Mouse (Mus musculus) forebrain, embryonic 15.5 days (tissue): ENCODE data around the gene Tle2. TPM values are rescaled to one million over a fixed set of nuclear protein-coding genes. Genes with fewer than 3 reads are reported as not detected.
A peak's percentile ranks its signal among the peaks of the same experiment; 100 is the strongest.

Source experiments
- ATAC-seq: fragments of 200-750 bp; cut with Nextera tagmentation; replicated peaks from 2 replicates; pipeline ENCODE4 v1.8.0; 2017; ENCODE audit warnings: mild to moderate bottlenecking, moderate TSS enrichment, moderate library complexity
- H3K27ac ChIP-seq: fragments of 300-500 bp; sonication (generic); replicated peaks from 2 replicates; pipeline ENCODE4 v1.5.1; 2015; ENCODE audit warnings: mild to moderate bottlenecking, inconsistent platforms
- H3K27me3 ChIP-seq: fragments of 300-500 bp; sonication (generic); 2 replicates; pipeline ENCODE4 v1.6.1; 2015; ENCODE audit warnings: inconsistent platforms
- H3K36me3 ChIP-seq: fragments of 300-500 bp; sonication (generic); 2 replicates; pipeline ENCODE4 v1.6.1; 2015; ENCODE audit warnings: mild to moderate bottlenecking, inconsistent platforms
- H3K4me1 ChIP-seq: fragments of 300-500 bp; sonication (generic); 2 replicates; pipeline ENCODE4 v1.6.1; 2015; ENCODE audit warnings: inconsistent platforms
- H3K4me2 ChIP-seq: fragments of 300-500 bp; sonication (generic); replicated peaks from 2 replicates; pipeline ENCODE4 v1.6.1; 2015; ENCODE audit warnings: mild to moderate bottlenecking, inconsistent platforms
- H3K4me3 ChIP-seq: fragments of 300-500 bp; sonication (generic); 2 replicates; pipeline ENCODE4 v1.5.1; 2015; ENCODE audit warnings: mild to moderate bottlenecking, inconsistent platforms
- H3K9ac ChIP-seq: fragments of 300-500 bp; sonication (generic); replicated peaks from 2 replicates; pipeline ENCODE4 v1.6.1; 2015; ENCODE audit warnings: mild to moderate bottlenecking, inconsistent platforms
- H3K9me3 ChIP-seq: fragments of 300-500 bp; sonication (generic); 2 replicates; pipeline ENCODE4 v1.6.1; 2016; ENCODE audit warnings: inconsistent platforms
- WGBS: fragments of 180-500 bp; shearing (Covaris S2); methylation state at CpG from one replicate; pipeline ENCODE4 v1.1.7; 2015; ENCODE audit warnings: mixed read lengths; 5-methylcytosine and 5-hydroxymethylcytosine counted together
- polyA plus RNA-seq: library from polyadenylated mRNA; unstranded; fragments of >200 nt; fragmentation: Nextera tagmentation; extraction: Ambion mirVana; gene quantifications from 2 replicates; pipeline ENCODE4 v1.2.1, GENCODE M21; 2015

The Tle2 gene
- polyA plus RNA-seq, 1 experiment from 2014 or later = 28.0 TPM

- 0% methylated on average over 9 of the region's 11 CpGs for WGBS
- H3K4me3 ChIP-seq = peak overlapping the region; percentile 47
- H3K27me3 ChIP-seq = peaks cover 41% of the 10 kb centered on the region
- peaks cover 16% of the 10 kb centered on the region for H3K36me3 ChIP-seq
- H3K4me2 ChIP-seq = peak overlapping the region; percentile 89
- H3K9me3 ChIP-seq = no peaks in the 10 kb centered on the region
- peak overlapping the region; percentile 91 for H3K27ac ChIP-seq
- H3K9ac ChIP-seq = peak overlapping the region; percentile 22; the same call in 1 of the 2 replicates
- peaks cover 67% of the 10 kb centered on the region for H3K4me1 ChIP-seq
- ATAC-seq = peak; percentile 18; the same call in 1 of the 2 replicates
Measured at GRCm38 (mm10) chr10:81570238-81570800, 4.0 kb upstream of the Tle2 start.

DNA sequence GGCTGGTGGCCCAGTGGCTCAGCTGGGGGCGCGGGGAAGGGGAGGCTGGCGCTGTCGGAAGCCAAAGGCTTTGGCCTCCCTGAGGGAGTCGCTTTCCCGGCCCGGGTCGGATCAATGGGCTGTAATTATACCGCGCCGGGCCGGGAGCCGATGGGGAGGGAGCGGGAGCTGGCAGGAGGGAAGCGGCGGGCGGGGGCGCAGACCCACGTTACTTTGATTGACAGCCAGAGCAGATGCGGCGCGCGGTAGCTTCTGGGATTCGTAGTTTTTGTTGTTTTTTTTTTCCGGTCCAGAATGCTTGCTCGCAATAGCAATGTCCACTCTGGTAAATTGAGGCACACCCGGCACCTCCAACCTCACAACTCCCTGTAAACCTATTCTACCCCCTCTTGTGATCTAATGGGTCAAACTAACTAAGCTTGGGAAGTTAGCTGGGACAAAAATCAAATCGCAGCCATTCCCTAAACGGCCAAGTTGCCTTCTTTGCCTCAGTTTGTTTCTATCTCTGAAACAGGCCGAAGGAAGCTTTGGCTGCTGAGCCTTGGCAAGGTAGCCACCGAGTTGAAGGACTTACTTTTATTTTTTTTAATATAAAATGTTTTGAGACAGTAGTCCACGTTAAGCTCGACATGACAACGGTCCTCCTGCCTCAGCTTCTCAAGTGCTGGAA, 3.4 kb upstream of the Tle2 start:
- WGBS = under 1% methylated on average over 33 of the region's 34 CpGs
- no peaks in the 10 kb centered on the region for H3K9me3 ChIP-seq
- H3K27ac ChIP-seq = peak overlapping the region; percentile 91
- peak overlapping the region; percentile 36 for H3K9ac ChIP-seq
- H3K4me3 ChIP-seq = peak overlapping the region; percentile 47
- H3K4me2 ChIP-seq = peak overlapping the region; percentile 89
- H3K4me1 ChIP-seq = peaks cover 73% of the 10 kb centered on the region
- peaks cover 9% of the 10 kb centered on the region for H3K36me3 ChIP-seq
- peak; percentile 67 for ATAC-seq
- H3K27me3 ChIP-seq = peaks cover 43% of the 10 kb centered on the region

DNA sequence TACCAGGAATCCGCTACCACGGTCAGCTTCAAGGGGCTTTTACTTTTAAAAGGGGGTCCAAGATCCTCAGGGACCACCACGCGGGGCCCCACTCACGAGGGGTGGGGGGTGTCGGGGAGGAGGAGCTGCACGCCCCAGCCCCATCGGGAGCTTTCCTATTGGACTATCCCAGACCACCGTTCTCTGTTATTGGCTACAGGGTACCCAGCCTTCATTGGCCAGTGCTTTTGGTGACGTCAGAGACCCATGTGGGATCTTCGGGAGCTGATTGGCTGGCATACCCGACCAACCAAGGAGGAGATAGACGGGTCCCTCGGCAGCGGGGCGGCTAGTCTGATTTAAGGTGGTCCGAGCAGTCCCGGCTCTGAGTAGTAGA, 2.9 kb upstream of the Tle2 start:
- peaks cover 4% of the 10 kb centered on the region; the same call in 1 of the 2 replicates for H3K36me3 ChIP-seq
- peaks cover 48% of the 10 kb centered on the region for H3K27me3 ChIP-seq
- peak overlapping the region; percentile 36 for H3K9ac ChIP-seq
- peak overlapping the region; percentile 47 for H3K4me3 ChIP-seq
- H3K4me1 ChIP-seq = peaks cover 78% of the 10 kb centered on the region
- WGBS = under 1% methylated on average over 18 of the region's 18 CpGs
- H3K27ac ChIP-seq = peak overlapping the region; percentile 91
- peak; percentile 93 for ATAC-seq
- H3K4me2 ChIP-seq = peak overlapping the region; percentile 89
- no peaks in the 10 kb centered on the region for H3K9me3 ChIP-seq

DNA sequence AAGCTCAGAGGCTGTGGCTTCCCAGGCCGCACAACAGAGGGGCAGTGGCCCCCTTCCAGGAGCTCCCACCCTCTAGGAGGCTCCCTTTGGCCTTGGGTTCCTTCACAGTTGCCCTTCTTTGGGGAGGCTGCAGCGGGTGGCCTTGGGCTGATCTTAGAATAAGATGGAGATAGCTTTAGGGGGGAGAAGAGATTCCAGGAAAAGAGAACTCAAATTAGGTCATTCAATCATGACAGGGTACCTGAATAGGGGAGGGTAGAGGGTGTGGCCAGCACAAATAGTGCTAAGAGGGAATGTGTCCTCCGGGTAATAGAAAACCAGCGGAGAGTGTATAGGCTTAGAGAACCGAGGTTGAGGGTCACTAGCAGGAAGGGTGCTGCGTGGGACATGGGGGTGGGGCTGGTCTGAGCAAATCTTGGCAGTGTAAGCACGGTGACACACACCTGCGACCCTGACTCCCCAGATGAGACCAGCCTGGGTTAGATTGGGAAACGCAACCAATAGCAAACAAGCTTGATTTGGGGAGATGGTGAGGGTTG, 2.2 kb upstream of the Tle2 start:
- H3K36me3 ChIP-seq = no peaks in the 10 kb centered on the region
- H3K9me3 ChIP-seq = no peaks in the 10 kb centered on the region
- 0 out of 2 replicates have a peak, but pooled peaks have one; percentile 1 for ATAC-seq
- H3K4me2 ChIP-seq = peak overlapping the region; percentile 89
- H3K9ac ChIP-seq = peak overlapping the region; percentile 25; the same call in 1 of the 2 replicates
- 5% methylated on average over 9 of the region's 9 CpGs for WGBS
- H3K27ac ChIP-seq = peak overlapping the region; percentile 24; the same call in 1 of the 2 replicates
- peaks cover 78% of the 10 kb centered on the region for H3K4me1 ChIP-seq
- H3K27me3 ChIP-seq = peaks cover 48% of the 10 kb centered on the region
- peak overlapping the region; percentile 47 for H3K4me3 ChIP-seq

GRCm38 (mm10) chr10:81572975-81573374, 1.4 kb upstream of the Tle2 start:
- Histone ChIP-seq H3K4me1 (peaks cover 73% of the 10 kb centered on the region), H3K4me3 (no peak overlapping the region), H3K27me3 (peaks cover 45% of the 10 kb centered on the region), H3K36me3 (no peaks in the 10 kb centered on the region), H3K9me3 (no peaks in the 10 kb centered on the region), H3K9ac (no peak overlapping the region), H3K27ac (no peak overlapping the region), H3K4me2 (no peak overlapping the region)
- no peak for ATAC-seq
- 4% methylated on average over 9 of the region's 9 CpGs for WGBS

DNA sequence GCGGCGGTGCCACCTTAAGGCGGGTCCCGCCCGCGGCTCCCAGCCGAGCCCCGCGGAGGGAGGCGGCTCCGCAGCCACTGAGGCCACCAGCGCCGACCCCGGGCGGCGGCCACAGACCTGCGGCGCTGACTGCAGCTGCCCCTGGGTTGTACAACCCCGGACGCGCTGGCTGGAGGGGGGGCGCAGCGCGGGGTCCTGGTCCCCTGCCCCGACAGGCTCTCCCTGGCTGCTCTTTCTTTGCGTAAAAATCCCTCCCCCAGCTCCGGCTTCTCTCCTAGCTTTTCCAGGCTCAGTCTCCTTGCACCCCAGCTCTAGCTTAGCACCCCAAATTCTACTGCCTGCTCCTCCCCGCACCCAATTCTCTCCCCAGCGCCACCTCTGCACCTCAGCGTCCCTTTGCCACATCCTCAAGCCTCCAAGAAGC, 859 bp downstream of the Tle2 start:
- ATAC-seq = no peak
- Histone ChIP-seq H3K27ac (peak overlapping the region; percentile 17; the same call in 1 of the 2 replicates), H3K9me3 (no peaks in the 10 kb centered on the region), H3K4me2 (peak overlapping the region; percentile 72), H3K9ac (peak overlapping the region; percentile 68), H3K4me1 (peaks cover 53% of the 10 kb centered on the region), H3K36me3 (no peaks in the 10 kb centered on the region), H3K27me3 (peaks cover 50% of the 10 kb centered on the region), H3K4me3 (peak overlapping the region; percentile 64)
- WGBS = under 1% methylated on average over 30 of the region's 30 CpGs

DNA sequence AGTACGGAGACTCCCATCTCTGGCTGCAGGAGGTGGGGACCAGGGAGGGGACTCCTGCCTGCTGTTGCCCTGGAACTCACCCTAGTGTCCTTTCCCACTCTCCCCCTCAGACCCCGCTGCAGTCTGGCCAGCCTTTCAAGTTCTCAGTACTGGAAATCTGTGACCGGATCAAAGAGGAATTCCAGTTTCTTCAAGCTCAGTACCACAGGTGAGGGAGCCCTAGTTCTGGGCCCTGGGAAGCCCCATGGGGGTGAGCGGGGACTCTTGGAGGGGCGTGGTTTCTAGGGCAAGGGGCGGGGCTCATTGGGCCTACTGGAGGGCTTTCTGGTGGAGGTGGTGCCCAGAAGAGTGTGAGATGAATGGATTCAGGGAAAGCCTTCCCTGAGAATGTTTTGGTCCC, 1.3 kb downstream of the Tle2 start:
- H3K4me3 ChIP-seq = peak overlapping the region; percentile 64
- ATAC-seq = no peak
- peaks cover 51% of the 10 kb centered on the region for H3K27me3 ChIP-seq
- no peaks in the 10 kb centered on the region for H3K36me3 ChIP-seq
- peak overlapping the region; percentile 68 for H3K9ac ChIP-seq
- no peaks in the 10 kb centered on the region for H3K9me3 ChIP-seq
- WGBS = 2% methylated on average over 6 of the region's 6 CpGs
- peaks cover 48% of the 10 kb centered on the region for H3K4me1 ChIP-seq
- no peak overlapping the region for H3K27ac ChIP-seq
- H3K4me2 ChIP-seq = peak overlapping the region; percentile 72

DNA sequence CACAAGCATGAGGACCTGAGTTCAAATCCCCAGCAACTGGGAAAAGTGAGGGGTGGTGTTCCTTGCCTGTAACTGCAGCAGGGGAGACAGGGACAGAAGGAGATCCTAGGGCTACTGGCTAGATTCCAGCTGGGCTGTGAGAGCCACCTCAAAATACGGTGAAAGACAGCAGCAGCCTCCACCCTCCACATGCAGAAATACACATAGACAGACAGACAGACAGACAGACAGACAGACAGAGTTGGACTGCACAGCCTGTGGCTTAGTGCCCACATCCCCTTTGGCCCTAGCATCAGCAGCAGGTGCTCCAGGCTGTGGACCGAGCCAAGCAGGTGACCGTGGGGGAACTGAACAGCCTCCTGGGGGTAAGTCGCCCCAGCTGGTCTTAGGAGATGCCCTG, 5.6 kb downstream of the Tle2 start:
- Histone ChIP-seq H3K9me3 (no peaks in the 10 kb centered on the region), H3K27me3 (peaks cover 34% of the 10 kb centered on the region), H3K4me3 (no peak overlapping the region), H3K27ac (no peak overlapping the region), H3K4me2 (no peak overlapping the region), H3K9ac (no peak overlapping the region), H3K36me3 (no peaks in the 10 kb centered on the region), H3K4me1 (peaks cover 14% of the 10 kb centered on the region)
- no peak for ATAC-seq
- WGBS = 53% methylated on average over 4 of the region's 4 CpGs

DNA sequence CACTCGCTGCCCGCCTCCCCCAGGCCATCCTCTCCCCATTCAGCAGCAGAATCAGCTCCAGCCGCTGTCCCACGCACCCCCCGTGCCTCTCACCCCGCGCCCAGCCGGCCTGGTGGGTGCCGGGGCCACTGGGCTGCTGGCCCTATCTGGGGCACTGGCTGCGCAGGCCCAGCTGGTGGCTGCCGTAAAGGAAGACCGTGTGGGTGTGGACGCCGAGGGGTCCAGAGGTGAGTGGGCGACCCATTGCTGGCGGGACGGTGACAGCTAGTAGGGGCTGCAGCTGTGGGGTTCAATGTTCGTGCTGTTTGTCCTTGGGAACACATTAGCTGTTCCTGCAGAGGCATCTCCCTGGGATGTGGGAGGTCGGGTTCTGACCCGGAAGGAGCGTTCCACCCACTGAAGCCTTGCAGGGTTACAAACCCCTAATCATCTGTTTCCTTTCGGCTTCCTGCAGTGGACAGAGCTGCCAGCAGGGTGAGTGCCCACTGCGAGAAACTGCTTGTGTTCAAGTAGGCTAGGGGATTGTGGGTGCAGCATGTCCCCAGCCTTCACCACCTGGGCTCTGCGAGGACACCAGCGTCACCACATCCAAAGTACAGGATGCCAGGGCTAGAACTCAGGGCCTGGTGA, 6.2 kb downstream of the Tle2 start:
- Histone ChIP-seq H3K4me3 (no peak overlapping the region), H3K27me3 (peaks cover 34% of the 10 kb centered on the region), H3K27ac (no peak overlapping the region), H3K4me1 (peaks cover 8% of the 10 kb centered on the region), H3K36me3 (no peaks in the 10 kb centered on the region), H3K4me2 (no peak overlapping the region), H3K9ac (no peak overlapping the region), H3K9me3 (no peaks in the 10 kb centered on the region)
- ATAC-seq = no peak
- WGBS = 63% methylated on average over 25 of the region's 25 CpGs

DNA sequence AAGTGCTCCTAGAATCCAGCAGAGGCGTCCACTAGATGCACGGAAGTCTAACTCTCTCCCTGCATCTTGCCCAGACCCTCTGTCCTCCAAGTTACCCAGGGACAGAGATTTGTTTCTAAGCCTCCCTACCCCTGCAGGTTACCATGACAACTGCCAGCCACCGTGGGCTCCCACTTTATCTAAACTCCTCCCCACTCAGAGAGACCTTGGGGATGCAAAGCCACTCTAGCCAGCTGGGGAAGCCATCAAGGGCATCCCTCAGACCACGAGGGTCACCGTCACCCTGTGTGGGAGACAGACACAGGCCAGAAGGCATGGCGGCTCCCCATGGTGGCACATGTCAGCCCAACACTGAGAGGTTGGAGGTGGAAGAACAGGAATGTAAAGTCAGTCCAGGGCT, 9.0 kb downstream of the Tle2 start:
- WGBS = 56% methylated on average over 6 of the region's 6 CpGs
- no peak for ATAC-seq
- H3K4me3 ChIP-seq = no peak overlapping the region
- no peak overlapping the region for H3K4me2 ChIP-seq
- peaks cover 16% of the 10 kb centered on the region; the same call in 1 of the 2 replicates for H3K27me3 ChIP-seq
- no peaks in the 10 kb centered on the region; the same call in 1 of the 2 replicates for H3K36me3 ChIP-seq
- H3K9ac ChIP-seq = no peak overlapping the region
- no peaks in the 10 kb centered on the region for H3K9me3 ChIP-seq
- H3K27ac ChIP-seq = no peak overlapping the region
- no peaks in the 10 kb centered on the region for H3K4me1 ChIP-seq

- no peak for ATAC-seq
- H3K36me3 ChIP-seq = peaks cover 2% of the 10 kb centered on the region; the same call in 1 of the 2 replicates
- H3K4me1 ChIP-seq = no peaks in the 10 kb centered on the region
- H3K9ac ChIP-seq = no peak overlapping the region
- 55% methylated on average over 7 of the region's 7 CpGs for WGBS
- H3K27me3 ChIP-seq = peaks cover 4% of the 10 kb centered on the region; the same call in 1 of the 2 replicates
- no peak overlapping the region for H3K4me2 ChIP-seq
- no peak overlapping the region for H3K27ac ChIP-seq
- no peak overlapping the region for H3K4me3 ChIP-seq
- H3K9me3 ChIP-seq = no peaks in the 10 kb centered on the region
Measured at GRCm38 (mm10) chr10:81588739-81589138, 14.4 kb downstream of the Tle2 start.

- no peak overlapping the region for H3K4me3 ChIP-seq
- H3K36me3 ChIP-seq = peaks cover 2% of the 10 kb centered on the region; the same call in 1 of the 2 replicates
- peaks cover 17% of the 10 kb centered on the region for H3K4me1 ChIP-seq
- ATAC-seq = no peak
- no peak overlapping the region for H3K4me2 ChIP-seq
- no peak overlapping the region for H3K9ac ChIP-seq
- no peaks in the 10 kb centered on the region for H3K9me3 ChIP-seq
- peaks cover 28% of the 10 kb centered on the region for H3K27me3 ChIP-seq
- whole genome bisulfite sequencing = 66% methylated on average over 9 of the region's 9 CpGs
- no peak overlapping the region for H3K27ac ChIP-seq
Measured at GRCm38 (mm10) chr10:81591846-81592245, 17.5 kb downstream of the Tle2 start.
